ENCODE assay signal across 19 mouse cellular contexts in the genomic region with DNA sequence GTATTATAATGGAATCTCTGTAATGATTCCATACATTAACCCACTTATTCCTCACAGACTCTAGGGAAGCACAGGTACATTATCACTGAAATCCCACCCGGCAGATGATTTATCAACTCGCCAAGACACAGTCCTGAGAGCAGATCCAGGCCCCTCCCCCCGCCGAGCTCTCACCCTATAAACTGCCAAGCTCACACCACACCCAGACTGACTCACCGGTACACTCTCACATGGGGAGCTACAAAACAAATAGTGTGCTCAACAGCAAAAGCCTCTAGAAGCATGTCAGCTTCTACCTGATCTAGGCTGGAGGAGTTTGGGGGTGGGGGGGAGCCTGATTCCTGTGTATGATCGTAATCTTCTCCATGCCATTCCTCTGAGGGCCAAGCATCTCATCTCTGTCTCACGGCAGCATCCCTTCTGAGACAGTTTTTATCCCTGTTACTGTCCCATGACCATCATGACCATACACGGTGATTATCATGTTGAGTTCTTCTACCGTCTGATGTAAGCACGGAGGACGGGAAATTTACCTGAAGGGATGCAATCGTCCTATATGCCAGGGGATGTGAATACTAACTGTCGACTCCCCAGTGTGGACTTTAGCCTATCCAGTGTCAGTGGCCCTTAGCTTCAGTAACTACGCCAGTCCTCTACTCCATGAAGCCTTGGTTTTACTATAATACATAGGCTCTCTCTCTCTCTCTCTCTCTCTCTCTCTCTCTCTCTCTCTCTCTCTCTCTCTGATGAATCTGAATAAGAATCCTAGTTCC. TPM values are rescaled to one million over a fixed set of nuclear protein-coding genes. Genes with fewer than 3 reads are reported as not detected.
A peak's percentile ranks its signal among the peaks of the same experiment; 100 is the strongest.
DNase-seq lines count a peak whose midpoint lies in the region; ATAC-seq and TF ChIP-seq lines count a peak whose summit lies in the region.
"Had no signal": no experiment of that assay in that cellular context is flagged by ENCODE, and none has a peak within 500 bp of the region (broad histone marks: within the 10 kb centered on the region; RNA-seq: fewer than 3 reads in every experiment).

No protein-coding gene starts in this region.

- no peak for TF ChIP-seq CTCF in liver, embryonic 14.5 days (IDR thresholded peaks at IDR 0.05; ENCODE audit: low read depth)
- no peak for TF ChIP-seq CTCF in left cerebral cortex, adult 2 months (IDR thresholded peaks at IDR 0.05)

- no peaks in the 10 kb centered on the region for H3K9me3 ChIP-seq in ES-E14 (ENCODE audit: control insufficient read depth, insufficient read depth, low read depth, low read length)
- no peaks in the 10 kb centered on the region for H3K9me3 ChIP-seq in intestine, embryonic 15.5 days
- H3K9me3 ChIP-seq in liver, embryonic 14.5 days (ENCODE audit: control insufficient read depth, low read length), result no peaks in the 10 kb centered on the region
- H3K9me3 ChIP-seq: limb, embryonic 13.5 days had no signal

- intact Hi-C loops in left cerebral cortex, adult 2 months (cut with DNase I), result no loop called here

- peak overlapping the region; percentile 38 for H3K4me2 ChIP-seq in intestine, embryonic 15.5 days (replicated peaks)
- H3K4me2 ChIP-seq in liver, embryonic 14.5 days (ENCODE audit: low read depth), result no peak overlapping the region
- H3K4me2 ChIP-seq: hindbrain, embryonic 14.5 days; limb, embryonic 13.5 days had no signal

- no peak for TF ChIP-seq EP300 in liver, embryonic 14.5 days (IDR thresholded peaks at IDR 0.05; ENCODE audit: low read depth)

- 70% methylated on average over 14 of the region's 14 CpGs for WGBS in intestine, embryonic 15.5 days
- 57% methylated on average over 14 of the region's 14 CpGs for WGBS in liver, embryonic 14.5 days (ENCODE audit: insufficient replicate concordance)

- DNase-seq in 3T3-L1 (ENCODE audit: low read depth, low spot score) (peak; percentile 74), ES-E14 (ENCODE audit: low read depth, low spot score) (no peak)
- DNase-seq in liver, embryonic 14.5 days (ENCODE audit: low read depth in 3 of 3, low spot score in 3 of 3), result peak in 2 of 3 experiments; percentile 25 to 27
- no peak for DNase-seq in layer of hippocampus, postnatal 14 days (ENCODE audit: low spot score in 2 of 2)
- no peak for DNase-seq in cerebellum, postnatal 14 days
- no peak for DNase-seq in gastrocnemius, postnatal 10 days
- no peak for DNase-seq in left cerebral cortex, adult 2 months (ENCODE audit: extremely low spot score in 1 of 2, low spot score in 2 of 2)
- DNase-seq: adrenal gland, adult 8-10 months; cerebellum, adult 2 months; embryo, embryonic 11 days; gastrocnemius, postnatal 25 days; kidney, adult 8-10 months; right cerebral cortex, postnatal 25 days; thymus, postnatal 14 days had no signal

- in situ Hi-C loops in ES-E14 (cut with MboI; ENCODE audit: low sequenced_read_pairs in 2 of 2, unreplicated experiment in 2 of 2), result loop anchor here in 1 of 2 experiments (25.0 kb wide), 1 partner anchor 291 kb away; no protein-coding TSS in a partner anchor

- ATAC-seq in intestine, embryonic 15.5 days, result peak; percentile 78
- ATAC-seq in liver, embryonic 14.5 days (ENCODE audit: insufficient read depth), result no peak
- ATAC-seq: midbrain, embryonic 16.5 days had no signal

- no peaks in the 10 kb centered on the region for H3K36me3 ChIP-seq in ES-E14 (ENCODE audit: control insufficient read depth, insufficient read depth, low read length, poor library complexity, severe bottlenecking)
- no peaks in the 10 kb centered on the region for H3K36me3 ChIP-seq in intestine, embryonic 15.5 days
- H3K36me3 ChIP-seq in liver, embryonic 14.5 days (replicated peaks; ENCODE audit: control insufficient read depth, insufficient read depth, low read depth), result no peaks in the 10 kb centered on the region
- H3K36me3 ChIP-seq: limb, embryonic 13.5 days had no signal

- no peaks in the 10 kb centered on the region for H3K4me1 ChIP-seq in ES-E14 (ENCODE audit: control insufficient read depth in 2 of 2, insufficient read depth in 2 of 2, low read length in 2 of 2, poor library complexity in 1 of 2)
- peaks cover 41% of the 10 kb centered on the region for H3K4me1 ChIP-seq in intestine, embryonic 15.5 days (replicated peaks)
- H3K4me1 ChIP-seq in liver, embryonic 14.5 days (replicated peaks; ENCODE audit: control insufficient read depth in 2 of 2, insufficient read depth in 2 of 2, low read length in 1 of 2), result peaks cover 0 to 7% of the 10 kb centered on the region in 2 experiments; a peak in 2 of 4 replicates

- no peak overlapping the region for H3K27ac ChIP-seq in ES-E14 (ENCODE audit: insufficient read depth, low read depth, low read length, poor library complexity, severe bottlenecking)
- peak overlapping the region; percentile 51; the same call in 1 of the 2 replicates for H3K27ac ChIP-seq in intestine, embryonic 15.5 days
- H3K27ac ChIP-seq in liver, embryonic 14.5 days, result no peak overlapping the region
- no peak overlapping the region for H3K27ac ChIP-seq in left cerebral cortex, adult 2 months
- H3K27ac ChIP-seq: hindbrain, embryonic 14.5 days; limb, embryonic 13.5 days had no signal

- H3K27me3 ChIP-seq in intestine, embryonic 15.5 days (replicated peaks), result no peaks in the 10 kb centered on the region
- H3K27me3 ChIP-seq in liver, embryonic 14.5 days (ENCODE audit: control insufficient read depth, insufficient read depth, low read length), result no peaks in the 10 kb centered on the region
- H3K27me3 ChIP-seq: limb, embryonic 13.5 days had no signal

- H3K9ac ChIP-seq in ES-E14 (ENCODE audit: insufficient read depth, low read depth, low read length, poor library complexity, severe bottlenecking), result no peak overlapping the region
- H3K9ac ChIP-seq in intestine, embryonic 15.5 days, result no peak overlapping the region
- H3K9ac ChIP-seq in liver, embryonic 14.5 days (replicated peaks), result no peak overlapping the region
- H3K9ac ChIP-seq: hindbrain, embryonic 14.5 days; limb, embryonic 13.5 days had no signal

- no peak overlapping the region for H3K4me3 ChIP-seq in ES-E14 (ENCODE audit: insufficient read depth in 1 of 2, low read depth in 1 of 2, low read length in 2 of 2, poor library complexity in 1 of 2, severe bottlenecking in 1 of 2)
- no peak overlapping the region for H3K4me3 ChIP-seq in intestine, embryonic 15.5 days (replicated peaks)
- H3K4me3 ChIP-seq in liver, embryonic 14.5 days (ENCODE audit: insufficient read depth in 1 of 2, low read depth in 2 of 2, low read length in 2 of 2), result no peak overlapping the region
- no peak overlapping the region for H3K4me3 ChIP-seq in left cerebral cortex, adult 2 months
- H3K4me3 ChIP-seq: limb, embryonic 13.5 days; megakaryocyte, embryonic 14.5 days had no signal

TF ChIP-seq in ES-E14, 5 proteins besides CTCF, POLR2A, EP300 and RAD21:
- no peak for TF ChIP-seq HCFC1 (IDR thresholded peaks at IDR 0.05; ENCODE audit: borderline replicate concordance, insufficient read depth, low read length)
- TF ChIP-seq ZNF384 (IDR thresholded peaks at IDR 0.05; ENCODE audit: low read depth, low read length), result peak; percentile 42; the same call in 1 of the 2 replicates

RNA-seq across cellular contexts. Expression of a gene that starts 57.4 kb away (rescaled TPM):
- 25.0 and 25.3 TPM in 2 replicates for total RNA-seq in ES-E14 (2012; rRNA removed)
- 36.1 and 36.8 TPM in 2 replicates for polyA plus RNA-seq in intestine, embryonic 15.5 days (2015; fragmentation: Nextera tagmentation; extraction: Ambion mirVana)
- polyA plus RNA-seq in liver, embryonic 14.5 days (2012; rRNA removed), result 12.5 and 15.6 TPM in 2 replicates
- 16.2 and 18.2 TPM in 2 replicates for polyA plus RNA-seq in liver, embryonic 14.5 days (2014; fragmentation: Nextera tagmentation; extraction: Ambion mirVana)
- 10 to 100 TPM; 13.5 to 14.9 TPM for total RNA-seq in layer of hippocampus, postnatal 14 days (2021)
- 1 to 10 TPM; 3.3 to 3.5 TPM for total RNA-seq in gastrocnemius, postnatal 10 days (2021)
- 10 to 100 TPM; 12.9 to 13.7 TPM for total RNA-seq in left cerebral cortex, adult 2 months (2021)

Comparison
In these comparisons a context has a peak if more than half of its experiments do, and no peak if none do; other contexts are left out.
1. DNase-seq: peak in 3T3-L1 (single experiment) and liver, embryonic 14.5 days (2 of 3); none in ES-E14 (single experiment), layer of hippocampus, postnatal 14 days (0 of 2), cerebellum, postnatal 14 days (0 of 2), gastrocnemius, postnatal 10 days (single experiment) and left cerebral cortex, adult 2 months (0 of 2).